Mouse (Mus musculus) small intestine, adult 2 months (tissue): Measurements from ENCODE around the gene Exoc6b. TPM values are rescaled to one million over a fixed set of nuclear protein-coding genes. Genes with fewer than 3 reads are reported as not detected.

ENCODE experiments used
- H3K27ac ChIP-seq: fragments of 200-500 bp; 2 replicates; pipeline ENCODE4 v1.5.1; 2012; ENCODE audit warnings: low read depth, low read length, control low read depth, inconsistent platforms; ENCODE audit not compliant: insufficient read depth
- H3K27me3 ChIP-seq: fragments of 200-500 bp; 2 replicates; pipeline ENCODE4 v1.6.1; 2012; ENCODE audit warnings: mild to moderate bottlenecking, moderate library complexity, low read length, inconsistent platforms; ENCODE audit not compliant: control insufficient read depth, insufficient read depth
- H3K36me3 ChIP-seq: fragments of 200-500 bp; 2 replicates; pipeline ENCODE4 v1.6.1; 2012; ENCODE audit warnings: mild to moderate bottlenecking, low read length, control low read depth, inconsistent platforms; ENCODE audit not compliant: control insufficient read depth, insufficient read depth
- H3K4me1 ChIP-seq: fragments of 200-500 bp; 2 replicates; pipeline ENCODE4 v1.6.1; 2012; ENCODE audit warnings: low read length, inconsistent platforms, mixed read lengths; ENCODE audit not compliant: control insufficient read depth, insufficient read depth, insufficient read length
- H3K4me3 ChIP-seq: fragments of 200-500 bp; 2 replicates; pipeline ENCODE4 v1.5.1; 2012; ENCODE audit warnings: low read depth, mild to moderate bottlenecking, control low read depth, inconsistent platforms, low read length, moderate library complexity
- CTCF ChIP-seq: fragments of 200-500 bp; IDR thresholded peaks from 2 replicates; pipeline ENCODE4 v1.5.1; 2012; ENCODE audit warnings: low read depth, mild to moderate bottlenecking, control low read depth, inconsistent platforms, low read length, moderate library complexity, mixed read lengths; ENCODE audit not compliant: insufficient replicate concordance, insufficient read length; ENCODE audit errors: extremely low read depth
- POLR2A ChIP-seq: fragments of 200-500 bp; IDR thresholded peaks from 2 replicates; pipeline ENCODE4 v1.6.1; 2012; ENCODE audit warnings: low read depth, mild to moderate bottlenecking, control low read depth, inconsistent platforms, low read length, moderate library complexity
- WGBS: fragments of 180-500 bp; shearing (Covaris S2); methylation state at CpG from one replicate; pipeline ENCODE4 v1.1.7; 2018; 5-methylcytosine and 5-hydroxymethylcytosine counted together
- polyA plus RNA-seq: library from polyadenylated mRNA; depleted of rRNA; stranded (reverse); fragments of >200 nt; gene quantifications from 2 replicates; pipeline ENCODE4 v1.2.3, GENCODE M21; 2012

The Exoc6b gene
- polyA plus RNA-seq, 1 experiment, result 7.0 TPM

DNA sequence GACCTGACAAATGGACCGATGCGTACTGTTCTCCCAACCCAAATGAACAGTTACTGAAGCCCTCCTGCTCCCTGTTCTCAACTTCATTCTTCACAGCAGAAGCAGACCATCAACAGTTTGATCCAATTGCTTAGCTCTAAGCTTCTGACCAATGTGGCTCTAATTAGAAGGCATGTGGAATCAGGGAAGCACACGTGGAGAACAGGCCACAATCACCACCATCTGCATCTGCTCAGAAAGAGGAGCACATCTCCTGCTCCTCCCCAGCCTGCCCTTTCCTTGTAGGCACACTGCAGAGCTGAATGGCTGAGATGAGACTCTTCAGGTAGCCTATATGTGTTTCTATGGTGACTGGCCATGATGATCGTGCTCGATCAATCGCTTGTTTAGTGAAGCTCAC lies 358.5 kb downstream of the Exoc6b start:
- Histone ChIP-seq H3K27ac (no peak overlapping the region), H3K4me1 (peaks cover 5% of the 10 kb centered on the region; the same call in 1 of the 2 replicates), H3K4me3 (no peak overlapping the region), H3K27me3 (no peaks in the 10 kb centered on the region), H3K36me3 (no peaks in the 10 kb centered on the region)
- WGBS, result 63% methylated on average over 6 of the region's 6 CpGs
- TF ChIP-seq CTCF, result no peak
- no peak for TF ChIP-seq POLR2A

DNA sequence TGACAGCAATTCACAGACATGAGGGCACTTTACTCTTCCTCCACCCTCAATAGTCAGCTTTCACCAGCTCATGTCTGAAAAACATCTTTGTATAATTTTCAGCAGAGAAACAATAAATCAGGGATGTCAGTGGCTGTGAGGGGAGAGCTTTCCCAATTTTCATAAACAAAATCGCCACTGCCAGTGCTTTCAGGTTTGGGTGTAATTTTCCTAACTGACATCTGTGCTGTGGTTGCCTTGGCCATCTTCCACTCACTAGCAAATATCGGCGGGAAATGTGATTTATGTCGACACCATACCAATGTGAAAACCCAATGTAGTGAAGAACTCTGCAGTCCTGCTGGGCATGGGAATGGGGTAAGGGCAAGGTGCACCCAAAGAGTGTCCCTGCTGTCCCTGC lies 360.7 kb downstream of the Exoc6b start:
- no peak overlapping the region for H3K27ac ChIP-seq
- no peaks in the 10 kb centered on the region for H3K36me3 ChIP-seq
- peaks cover 5% of the 10 kb centered on the region; the same call in 1 of the 2 replicates for H3K4me1 ChIP-seq
- no peaks in the 10 kb centered on the region for H3K27me3 ChIP-seq
- H3K4me3 ChIP-seq, result no peak overlapping the region
- 71% methylated on average over 4 of the region's 4 CpGs for WGBS
- TF ChIP-seq CTCF, result no peak
- TF ChIP-seq POLR2A, result no peak

DNA sequence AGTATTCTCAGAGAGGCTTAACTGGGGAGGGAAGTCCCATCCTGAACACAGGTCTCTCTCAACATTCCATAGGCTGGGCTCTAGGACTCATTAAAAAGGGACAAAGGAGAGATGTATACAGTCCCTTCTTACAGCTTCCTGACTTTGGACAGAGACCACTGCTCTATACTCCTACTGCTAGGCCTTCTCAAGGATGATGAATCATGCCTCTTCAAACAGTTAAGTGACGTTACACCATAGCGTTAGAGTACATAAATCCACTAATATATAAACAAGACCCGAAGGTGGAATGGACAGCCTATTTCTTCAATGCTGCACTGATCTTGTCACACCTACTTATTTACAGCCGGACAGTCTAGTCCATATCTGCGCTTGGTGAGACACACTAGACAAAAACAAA lies 369.7 kb downstream of the Exoc6b start:
- WGBS, result 76% methylated on average over 5 of the region's 5 CpGs
- H3K36me3 ChIP-seq, result no peaks in the 10 kb centered on the region
- peaks cover 32% of the 10 kb centered on the region for H3K4me1 ChIP-seq
- H3K27me3 ChIP-seq, result no peaks in the 10 kb centered on the region
- TF ChIP-seq CTCF (no peak), POLR2A (no peak)
- no peak overlapping the region for H3K27ac ChIP-seq
- H3K4me3 ChIP-seq, result no peak overlapping the region

DNA sequence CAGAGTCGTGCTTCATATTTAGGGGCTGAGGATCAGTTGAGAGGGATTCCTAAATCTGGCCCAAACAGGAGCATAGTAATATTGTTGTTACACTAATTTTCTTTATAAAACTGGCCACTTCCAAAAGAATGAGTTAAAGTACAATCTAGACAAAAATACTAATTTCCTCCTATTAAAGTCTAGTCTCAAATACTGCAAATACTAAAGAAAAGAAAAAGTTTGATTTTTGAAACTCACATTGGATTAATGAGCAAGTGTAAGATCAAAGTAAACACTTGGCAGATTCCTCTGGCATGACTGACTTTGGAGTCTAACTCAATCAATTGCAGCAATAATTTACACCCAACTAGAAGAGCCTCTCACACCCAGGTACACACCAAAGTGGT lies 371.0 kb downstream of the Exoc6b start:
- Histone ChIP-seq H3K4me1 (peaks cover 32% of the 10 kb centered on the region), H3K36me3 (no peaks in the 10 kb centered on the region), H3K27me3 (no peaks in the 10 kb centered on the region), H3K4me3 (no peak overlapping the region), H3K27ac (peak overlapping the region; percentile 82)
- 48% methylated on average over 1 of the region's 1 CpGs for WGBS
- no peak for TF ChIP-seq POLR2A
- TF ChIP-seq CTCF, result no peak

DNA sequence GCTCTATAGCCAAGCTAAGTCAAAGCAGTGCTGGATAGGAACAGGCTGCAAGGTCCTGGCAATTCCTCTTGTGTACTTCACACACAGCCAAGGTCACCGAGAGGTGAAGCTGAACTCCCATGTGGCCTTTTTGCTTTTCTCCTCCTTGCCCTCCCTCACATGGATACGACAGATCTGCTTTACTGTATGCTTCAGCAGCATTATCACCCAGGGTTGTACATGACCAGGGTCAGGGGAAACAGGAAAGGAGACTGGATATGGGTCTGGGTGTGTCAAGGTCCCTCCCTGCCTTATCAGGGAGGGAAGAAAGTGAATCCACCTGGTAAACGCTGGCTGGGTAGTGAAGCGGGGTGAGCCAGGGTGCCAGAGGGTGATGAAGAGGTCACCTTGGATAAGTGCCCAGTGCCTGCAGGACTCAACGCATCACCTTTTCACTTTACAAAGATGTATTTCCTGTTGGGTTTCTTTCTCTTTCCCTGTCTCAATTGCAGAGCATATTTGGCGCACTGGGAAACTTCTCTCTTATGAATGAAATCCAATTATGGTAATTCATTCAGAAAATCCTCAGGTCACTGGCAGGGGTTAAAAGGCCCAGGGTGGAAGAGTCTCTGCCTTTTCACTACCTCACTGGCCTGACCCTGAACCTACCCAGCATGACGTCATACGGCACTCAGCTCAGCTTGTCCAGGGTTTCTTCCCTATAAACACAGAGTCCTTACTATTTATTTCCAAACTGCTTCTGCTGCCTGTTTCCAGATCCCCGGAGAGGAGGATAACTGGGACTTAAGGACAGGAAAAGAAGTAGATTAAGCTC lies 371.6 kb downstream of the Exoc6b start:
- no peaks in the 10 kb centered on the region for H3K27me3 ChIP-seq
- peak overlapping the region; percentile 82 for H3K27ac ChIP-seq
- H3K36me3 ChIP-seq, result no peaks in the 10 kb centered on the region
- 19% methylated on average over 9 of the region's 9 CpGs for WGBS
- peaks cover 32% of the 10 kb centered on the region for H3K4me1 ChIP-seq
- no peak overlapping the region for H3K4me3 ChIP-seq
- no peak for TF ChIP-seq POLR2A
- TF ChIP-seq CTCF, result no peak

DNA sequence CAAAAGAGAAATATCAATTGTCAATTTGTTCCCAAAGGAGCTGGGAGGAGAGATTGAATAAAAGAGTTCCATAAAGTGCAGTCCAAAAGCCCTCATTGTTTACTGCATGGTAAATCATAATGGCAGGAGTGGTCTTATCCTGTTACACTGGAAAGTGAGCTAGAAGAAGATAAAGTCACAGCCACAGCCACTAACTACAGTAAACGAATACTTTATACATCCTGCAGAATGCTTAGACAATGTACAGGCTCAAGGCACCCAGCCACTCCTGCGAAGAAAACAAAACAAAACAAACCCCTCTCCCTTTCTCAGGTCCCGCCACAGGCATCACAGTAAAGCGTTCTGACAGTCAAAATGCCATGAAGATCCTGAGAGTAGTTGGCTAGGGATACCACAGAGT lies 375.5 kb downstream of the Exoc6b start:
- H3K4me3 ChIP-seq, result no peak overlapping the region
- TF ChIP-seq CTCF (no peak), POLR2A (no peak)
- H3K27ac ChIP-seq, result no peak overlapping the region
- no peaks in the 10 kb centered on the region for H3K27me3 ChIP-seq
- WGBS, result 82% methylated on average over 4 of the region's 4 CpGs
- peaks cover 21% of the 10 kb centered on the region; the same call in 1 of the 2 replicates for H3K4me1 ChIP-seq
- H3K36me3 ChIP-seq, result no peaks in the 10 kb centered on the region

DNA sequence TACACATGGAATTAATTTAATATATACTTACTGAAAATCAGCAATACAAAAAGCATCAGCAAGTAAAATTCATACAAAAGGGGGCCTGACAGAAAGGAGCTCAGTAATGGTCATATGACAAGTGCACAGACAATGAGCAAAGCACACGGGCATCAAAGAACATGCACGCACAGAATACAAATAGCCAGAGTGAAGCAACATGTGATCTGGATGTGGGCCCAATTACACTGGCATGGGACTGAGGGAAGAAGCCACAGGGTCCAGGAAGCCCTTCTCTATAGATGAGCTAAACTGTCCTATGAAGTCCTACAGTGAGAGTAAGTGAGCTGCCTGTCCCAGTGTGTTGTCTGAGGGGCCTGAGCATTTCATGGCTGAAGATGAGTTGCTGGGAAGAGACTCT lies 376.1 kb downstream of the Exoc6b start:
- peaks cover 20% of the 10 kb centered on the region; the same call in 1 of the 2 replicates for H3K4me1 ChIP-seq

More for the DNA sequence above, 376.1 kb downstream of the Exoc6b start:
- TF ChIP-seq CTCF, result no peak
- no peak for TF ChIP-seq POLR2A
- Histone ChIP-seq H3K4me3 (no peak overlapping the region), H3K27ac (no peak overlapping the region), H3K36me3 (no peaks in the 10 kb centered on the region), H3K27me3 (no peaks in the 10 kb centered on the region)
- WGBS, result 89% methylated on average over 2 of the region's 2 CpGs
